Mouse (Mus musculus): ENCODE measurements around the gene Folr1.

Gene Folr1

DNA sequence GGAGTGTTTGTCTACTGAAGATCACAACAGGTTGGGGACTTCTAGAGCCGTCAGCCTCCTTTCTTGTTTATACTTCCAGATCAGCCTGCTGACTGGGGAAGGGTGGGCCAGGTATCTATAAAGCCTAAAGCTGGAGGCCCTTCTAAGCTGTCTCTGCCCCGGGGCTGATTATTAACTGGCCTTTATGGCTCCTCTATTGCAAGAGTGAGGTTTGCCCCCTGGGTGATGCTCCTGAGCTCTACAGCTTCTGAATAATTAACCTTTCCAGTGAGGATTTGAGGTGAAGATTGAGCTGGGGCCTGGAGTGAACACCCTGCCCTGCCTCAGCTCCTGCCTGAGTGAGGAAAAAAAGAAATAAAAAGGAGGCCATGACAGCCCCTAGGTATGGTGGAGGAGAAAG lies at the start of gene Folr1:
Gene Folr1 (minus strand): TSS at position 160 of the 400 bp plus-strand sequence.
- DNase-seq (ENCODE audit: low read depth), result no peak

DNA sequence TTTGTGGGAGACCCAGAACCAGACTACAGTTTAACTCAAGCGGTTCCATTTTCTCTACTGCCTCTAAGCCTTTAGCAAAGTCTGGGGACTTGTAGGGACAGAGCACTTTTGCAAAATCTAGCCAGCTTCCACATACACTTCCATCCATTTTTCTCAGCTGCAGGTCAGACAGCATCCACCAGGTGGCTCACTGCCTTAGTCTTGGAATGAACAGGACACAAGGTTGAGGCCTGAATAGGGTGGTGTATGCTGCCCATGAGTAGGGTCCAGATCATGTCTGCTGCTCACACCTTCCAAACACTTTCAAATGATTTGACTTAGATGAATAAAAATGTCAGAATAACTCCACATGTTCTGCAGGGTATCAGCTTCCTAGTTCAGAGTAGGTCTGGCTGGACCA lies 47.5 kb upstream of the Folr1 start:
- DNase-seq (ENCODE audit: low read depth), result peak; percentile 74

DNA sequence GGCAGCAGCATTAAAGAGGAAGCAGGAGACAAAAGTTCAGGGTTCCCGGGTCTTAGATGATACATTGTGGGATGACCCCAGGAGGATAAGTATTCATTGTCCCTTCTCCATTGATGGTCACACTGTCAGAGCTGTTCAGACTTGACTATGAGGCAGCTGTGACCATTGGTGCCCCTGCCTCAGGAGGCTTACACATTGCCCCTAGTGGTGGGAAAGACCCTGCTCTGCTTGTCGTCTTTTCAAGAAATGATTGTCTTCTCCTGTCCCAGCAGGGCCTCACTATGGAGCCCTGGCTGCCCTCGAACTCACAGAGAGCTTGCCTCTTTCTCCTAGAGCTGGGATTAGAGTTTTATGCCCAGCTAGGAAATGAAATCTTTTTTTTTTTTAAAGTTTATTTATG lies 41.4 kb upstream of the Folr1 start:
- peak; percentile 26 for DNase-seq (ENCODE audit: low read depth)

DNA sequence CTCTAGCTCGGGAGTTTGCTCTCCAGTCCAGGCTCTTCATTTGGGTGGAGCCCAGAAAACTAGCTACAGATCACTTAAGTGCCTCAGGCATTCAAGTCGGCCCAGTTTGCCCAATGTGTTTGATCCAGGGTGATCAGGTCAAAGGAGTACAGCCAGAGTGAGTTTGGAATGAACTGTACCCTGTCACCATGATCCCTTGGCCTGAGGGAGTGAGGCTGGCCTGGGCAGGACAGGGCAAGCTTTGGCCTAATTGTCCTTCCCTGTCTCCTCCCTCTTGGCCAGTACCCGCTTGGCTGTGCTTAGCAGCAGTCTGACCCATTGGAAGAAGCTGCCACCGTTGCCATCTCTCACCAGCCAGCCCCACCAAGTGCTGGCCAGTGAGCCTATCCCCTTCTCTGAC lies 39.5 kb upstream of the Folr1 start:
- DNase-seq (ENCODE audit: low read depth), result no peak

DNA sequence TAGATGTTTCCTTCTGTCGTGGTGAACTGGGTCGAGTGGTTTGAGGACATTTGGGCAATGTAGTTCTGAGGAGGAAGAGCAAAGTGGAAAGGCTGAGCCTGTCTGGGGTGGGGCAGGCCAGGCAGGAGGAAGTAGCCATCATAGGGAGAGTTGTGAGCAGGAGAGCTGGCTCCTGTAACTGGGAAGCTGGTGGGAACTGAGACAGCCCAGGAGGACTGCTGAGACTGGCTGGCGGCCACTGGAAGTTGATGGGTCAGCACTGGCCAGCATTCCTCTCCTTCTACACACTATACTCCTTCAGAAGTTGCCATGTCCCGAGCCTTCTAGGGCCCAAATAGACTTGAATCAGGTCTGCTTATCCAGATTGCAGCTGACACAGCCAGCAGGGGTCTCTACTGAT lies 37.8 kb upstream of the Folr1 start:
- peak; percentile 16 for DNase-seq (ENCODE audit: low read depth)

DNA sequence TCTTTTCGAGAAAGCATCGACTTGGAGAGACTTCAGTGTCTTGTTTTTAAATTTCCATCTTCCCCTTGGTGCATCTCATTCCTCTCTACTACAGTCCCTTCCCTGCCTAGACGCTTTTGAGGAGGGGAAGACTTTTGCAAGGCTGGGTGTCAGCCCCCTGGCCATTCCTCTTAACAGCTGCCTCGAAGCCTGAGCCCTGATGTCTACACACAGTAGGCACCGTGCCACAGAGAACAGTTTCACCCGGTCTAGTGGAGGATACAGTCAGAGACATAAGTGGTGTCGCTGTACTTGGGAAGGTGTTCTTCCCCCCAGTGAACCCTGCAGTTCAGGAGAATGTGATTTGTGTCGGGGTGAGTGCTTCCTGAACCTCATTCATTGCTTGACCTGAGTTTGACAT lies 36.1 kb upstream of the Folr1 start:
- peak; percentile 12 for DNase-seq (ENCODE audit: low read depth)

DNA sequence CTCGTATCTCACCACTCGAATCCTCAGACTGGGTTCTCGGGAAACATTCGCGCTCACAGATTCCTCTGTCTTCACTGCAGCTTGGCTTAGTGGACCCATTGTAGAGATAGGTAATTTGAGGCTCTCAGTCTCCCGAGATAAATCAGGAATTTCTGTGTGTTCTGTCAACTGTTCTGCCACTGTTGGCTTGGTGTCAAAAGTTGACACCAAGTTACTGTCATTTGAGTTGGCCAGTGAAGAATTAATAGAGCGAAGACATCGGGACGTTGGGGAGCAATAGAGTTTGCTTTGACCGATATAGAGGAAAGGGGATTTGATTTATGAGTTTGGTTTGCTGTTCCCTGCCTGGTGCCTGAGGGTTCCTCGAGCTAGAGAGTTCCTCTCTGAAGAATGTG lies 35.7 kb upstream of the Folr1 start, which contains the start of gene Tomt:
Gene Tomt (minus strand): TSS at position 73 of the 395 bp plus-strand sequence.
- DNase-seq (ENCODE audit: low read depth), result no peak

DNA sequence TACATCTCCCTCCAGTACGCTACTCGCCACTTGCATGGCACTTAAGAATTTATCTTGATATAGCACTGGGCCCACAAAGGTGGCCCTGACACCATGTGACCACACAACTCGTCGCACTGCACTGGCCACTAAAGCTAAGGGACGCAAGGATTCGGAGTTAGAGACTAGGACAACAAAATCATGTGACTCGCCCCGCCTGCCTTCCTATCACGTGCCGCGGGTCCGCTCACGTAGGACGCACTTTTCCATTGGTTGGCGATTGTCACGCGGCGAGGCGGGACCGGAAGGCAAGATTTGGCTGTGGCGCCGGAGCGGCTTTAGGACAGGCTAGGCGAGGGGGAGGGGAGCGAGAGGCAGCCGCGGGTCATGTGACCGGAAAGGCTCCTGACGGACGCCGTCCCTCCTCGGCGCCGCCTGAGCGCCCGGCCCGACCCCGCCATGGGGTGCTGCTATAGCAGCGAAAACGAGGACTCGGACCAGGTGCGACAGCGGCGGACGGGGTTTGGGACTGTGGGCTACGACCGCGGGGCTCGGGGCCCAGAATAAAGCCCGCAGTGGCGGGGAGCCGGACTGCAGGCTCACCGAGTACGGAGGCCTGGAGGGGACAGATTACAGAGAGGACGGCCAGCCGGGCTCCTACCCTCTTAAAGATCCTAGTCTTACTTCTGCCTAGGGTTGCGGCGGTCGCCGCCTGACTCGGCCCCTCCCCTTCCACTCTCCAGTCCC lies 35.1 kb upstream of the Folr1 start, which contains the start of gene Lamtor1:
Gene Lamtor1 (plus strand): TSS at position 344 of the 726 bp plus-strand sequence.
- peak; percentile 99 for DNase-seq (ENCODE audit: low read depth)

DNA sequence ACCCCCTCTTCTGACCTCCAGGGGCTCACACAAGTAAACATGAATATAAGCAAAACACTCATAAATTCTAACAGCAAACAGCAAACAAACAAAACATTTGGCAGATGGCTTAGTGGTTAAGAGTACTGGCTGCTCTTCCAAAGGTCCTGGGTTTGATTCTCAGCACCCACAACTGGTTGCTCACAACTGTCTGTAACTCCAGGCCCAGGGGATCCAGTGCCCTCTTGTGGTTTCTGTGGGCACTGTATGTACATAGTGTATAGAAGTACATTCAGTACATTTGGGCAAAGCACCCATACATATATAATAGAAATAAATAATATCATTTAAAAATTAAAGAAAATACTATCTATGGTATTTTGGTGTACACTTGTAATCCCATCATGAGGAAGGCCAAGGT lies 32.3 kb upstream of the Folr1 start:
- peak; percentile 30 for DNase-seq (ENCODE audit: low read depth)

DNA sequence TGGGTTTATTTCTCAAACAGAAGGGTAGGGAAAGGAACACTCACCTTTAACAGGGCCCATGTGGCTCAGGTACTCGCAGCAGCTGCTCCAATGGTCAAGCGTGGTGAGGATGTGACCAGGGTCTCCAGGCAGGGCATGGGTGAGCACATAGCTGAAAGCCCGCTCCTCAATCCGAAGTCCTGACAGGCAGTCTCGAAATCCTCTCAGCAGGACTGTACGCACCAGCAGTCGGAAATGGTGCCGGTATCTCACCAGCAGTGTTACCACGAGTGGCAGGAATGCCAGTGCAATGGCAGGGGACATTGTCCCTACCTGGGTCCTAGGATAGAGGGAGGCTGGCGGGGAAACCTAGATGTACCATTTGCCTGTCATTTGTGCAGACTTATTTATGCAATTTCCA lies 31.4 kb upstream of the Folr1 start:
- no peak for DNase-seq (ENCODE audit: low read depth)

DNA sequence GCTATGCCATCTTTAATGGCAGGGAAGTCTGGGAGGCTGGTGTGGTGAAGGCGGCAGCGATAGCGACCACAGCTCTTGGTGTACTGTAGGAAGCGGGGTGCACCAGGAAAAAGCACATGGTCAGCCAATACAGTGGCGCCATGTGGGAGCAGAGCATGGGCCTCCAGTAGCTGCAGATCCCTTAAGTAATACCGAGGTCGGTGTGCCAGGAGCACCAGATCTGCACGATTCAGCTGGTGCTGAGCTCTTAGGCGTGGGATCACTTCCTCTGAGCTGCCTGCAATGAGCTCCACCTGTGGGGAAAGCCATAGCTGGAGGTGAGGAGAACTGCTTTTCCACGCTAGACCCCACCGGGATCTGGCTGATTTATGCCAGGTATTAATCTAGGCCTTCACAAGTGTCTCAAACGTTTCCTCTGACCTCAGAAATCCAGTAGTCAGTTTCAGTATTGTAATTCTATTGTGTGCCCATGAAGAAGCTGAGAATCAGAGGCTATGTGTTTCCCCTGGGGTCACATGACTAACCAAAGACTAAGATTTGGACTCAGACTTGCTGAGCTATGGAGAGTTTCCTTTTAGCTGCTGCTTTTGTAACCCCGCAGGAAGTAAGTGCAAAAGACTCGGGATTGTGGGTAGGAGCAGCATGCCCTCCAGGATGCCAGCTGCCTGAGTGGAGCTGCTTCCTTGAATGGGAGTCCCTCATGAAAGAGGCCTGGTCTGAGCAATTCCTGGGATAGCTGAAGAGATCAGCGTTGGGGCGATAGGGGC lies 29.9 kb upstream of the Folr1 start:
- no peak for DNase-seq (ENCODE audit: low read depth)

DNA sequence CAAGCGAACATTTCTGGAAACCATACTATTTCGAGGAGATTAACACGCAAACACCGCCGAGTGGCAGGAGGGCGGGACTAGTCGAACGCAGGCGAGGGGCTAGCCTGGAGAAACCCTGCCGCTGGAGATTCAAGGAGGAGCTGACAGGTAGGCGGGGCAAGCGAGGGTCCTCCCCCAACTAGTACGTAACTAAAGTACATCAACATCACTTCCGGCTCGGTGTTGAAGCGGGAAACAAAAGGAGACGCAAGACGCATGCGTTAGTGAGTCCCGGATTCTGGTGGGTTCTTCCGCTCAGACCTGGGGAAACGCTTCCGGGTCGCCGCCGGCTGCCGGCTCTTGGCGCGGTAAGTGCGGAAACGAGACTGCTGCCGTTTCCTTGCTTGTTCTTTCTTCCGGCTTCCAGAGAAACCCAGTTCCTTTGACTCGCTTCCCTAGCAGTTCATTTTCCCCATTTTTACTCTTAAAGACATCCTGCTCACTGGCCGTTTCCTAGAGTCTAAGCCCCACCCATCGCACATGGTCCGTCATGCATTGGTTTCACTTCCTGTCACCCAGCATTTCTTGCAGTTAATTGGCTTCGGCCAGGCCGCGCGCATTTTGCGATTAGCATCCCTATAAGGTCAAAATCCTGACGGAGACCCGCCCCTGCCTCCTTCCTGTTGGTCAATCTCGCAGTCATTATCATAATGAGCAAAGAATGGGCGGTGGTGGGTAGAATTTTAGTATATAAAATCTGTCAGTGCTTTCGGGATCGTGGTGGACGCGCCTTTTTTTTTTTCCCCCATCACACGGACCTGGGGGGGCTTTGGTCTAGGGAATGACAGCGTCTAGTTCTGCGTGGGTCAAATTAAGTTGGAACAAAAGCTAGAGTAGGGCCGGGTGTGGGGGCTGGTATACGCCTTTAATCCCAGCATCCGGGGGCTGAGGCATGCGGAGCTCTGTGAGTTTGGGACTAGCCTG lies 25.8 kb upstream of the Folr1 start:
- DNase-seq (ENCODE audit: low read depth), result peak; percentile 100

DNA sequence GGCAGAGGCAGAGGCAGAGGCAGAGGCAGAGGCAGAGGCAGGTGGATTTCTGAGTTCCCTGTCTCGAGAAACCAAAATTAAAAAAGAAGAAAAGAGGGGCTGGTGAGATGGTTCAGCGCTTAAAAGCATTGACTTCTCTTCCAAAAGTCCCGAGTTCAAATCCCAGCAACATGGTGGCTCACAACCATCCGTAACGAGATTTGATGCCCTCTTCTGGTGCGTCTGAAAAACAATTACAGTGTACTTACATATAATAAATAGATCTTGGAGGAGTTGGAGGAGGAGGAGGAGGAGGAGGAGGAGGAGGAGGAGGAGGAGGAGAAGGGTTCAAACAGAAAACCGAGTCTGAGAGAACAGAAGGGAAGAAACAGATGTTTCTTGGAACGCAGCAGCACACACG lies 25.1 kb upstream of the Folr1 start:
- no peak for DNase-seq (ENCODE audit: low read depth)

DNA sequence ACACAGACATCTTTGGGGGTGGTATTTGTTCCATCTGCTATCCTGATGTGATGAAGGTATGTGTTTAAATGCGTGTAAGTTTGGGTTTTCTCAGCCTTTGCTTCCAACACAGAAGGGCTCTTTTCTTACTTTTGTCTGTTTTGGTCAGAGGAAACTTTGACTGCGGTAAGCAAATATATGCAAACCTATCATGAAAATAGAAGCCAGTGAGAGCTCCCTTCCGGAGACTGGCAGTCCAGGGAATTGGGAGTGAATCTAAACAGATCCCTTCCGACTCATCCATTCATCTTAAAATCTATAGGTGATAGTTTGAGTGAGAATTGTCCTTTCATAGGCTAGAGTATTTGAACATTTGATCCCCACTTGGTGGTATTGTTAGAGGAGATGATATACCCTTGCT lies 17.9 kb upstream of the Folr1 start:
- no peak for DNase-seq (ENCODE audit: low read depth)

DNA sequence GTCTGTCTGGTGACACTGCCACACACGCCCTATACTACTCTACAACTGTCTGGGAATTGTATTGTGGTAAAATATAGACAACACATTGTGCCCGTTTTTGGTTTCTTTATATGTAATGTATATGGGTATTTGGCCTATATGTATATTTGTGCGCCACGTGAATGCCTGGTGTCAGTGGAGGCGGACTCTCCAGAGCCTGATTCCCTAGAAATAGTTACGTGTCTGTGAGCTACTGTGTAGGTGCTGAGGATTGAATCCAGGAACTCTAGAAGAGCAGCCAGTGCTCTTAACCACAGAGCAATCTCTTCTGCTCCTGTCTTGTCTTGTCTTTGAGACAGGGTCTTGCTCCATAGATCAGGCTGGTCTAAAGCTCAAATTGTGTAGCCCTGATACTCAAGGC lies 15.7 kb upstream of the Folr1 start:
- no peak for DNase-seq (ENCODE audit: low read depth)

DNA sequence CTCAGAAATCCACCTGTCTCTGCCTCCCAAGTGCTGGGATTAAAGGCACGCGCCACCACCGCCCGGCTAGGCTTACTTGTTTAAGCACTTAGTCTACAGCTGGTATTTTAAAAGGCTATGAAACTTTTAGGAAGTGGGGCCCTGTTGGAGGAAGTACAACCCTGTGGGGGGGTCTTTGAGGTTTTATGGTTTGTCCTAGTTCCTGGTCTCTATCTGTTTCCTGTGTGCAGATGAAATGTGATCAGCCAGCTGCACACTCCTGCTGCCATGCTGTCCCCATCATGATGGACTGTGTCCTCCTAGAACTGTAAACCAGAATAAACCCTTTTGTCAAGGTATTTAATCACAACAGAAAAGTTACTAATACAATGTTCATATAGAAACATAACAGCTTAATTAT lies 13.6 kb upstream of the Folr1 start:
- DNase-seq (ENCODE audit: low read depth), result peak; percentile 38

DNA sequence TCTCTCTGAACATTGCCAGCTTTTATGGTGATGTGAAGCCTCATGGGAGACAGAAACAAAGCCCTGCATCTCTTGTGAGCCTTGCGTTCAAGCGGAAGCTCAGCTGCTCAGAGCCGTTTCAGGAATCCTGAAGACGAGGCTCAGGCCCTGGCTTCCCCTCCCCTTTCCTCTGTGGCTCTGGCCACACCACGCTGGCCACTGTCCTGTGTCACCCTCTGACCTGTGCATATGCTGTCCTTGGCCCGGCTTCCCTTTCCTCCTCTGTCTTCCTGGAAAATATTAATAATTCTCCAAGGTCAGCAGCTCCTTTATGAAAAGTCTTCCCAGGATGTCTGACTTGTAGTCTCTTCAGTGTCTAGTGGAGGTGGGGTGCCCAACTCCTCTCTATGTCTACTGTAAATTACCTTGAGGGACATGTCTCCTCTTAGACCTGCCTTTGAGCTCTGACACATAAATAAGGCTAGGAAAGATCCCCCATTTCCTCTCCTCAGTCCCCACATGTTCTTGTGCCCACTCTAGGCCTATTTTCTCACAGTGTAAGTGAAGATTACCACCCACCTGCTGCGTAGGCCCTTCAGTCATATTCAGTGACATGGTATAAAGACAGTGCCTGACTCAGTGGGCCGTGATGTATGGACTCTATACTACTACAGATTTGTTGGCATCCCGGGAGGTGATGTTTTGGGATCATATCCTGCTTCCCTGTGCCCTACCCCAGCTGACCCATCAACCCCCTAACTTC lies 12.0 kb upstream of the Folr1 start:
- peak; percentile 29 for DNase-seq (ENCODE audit: low read depth)

DNA sequence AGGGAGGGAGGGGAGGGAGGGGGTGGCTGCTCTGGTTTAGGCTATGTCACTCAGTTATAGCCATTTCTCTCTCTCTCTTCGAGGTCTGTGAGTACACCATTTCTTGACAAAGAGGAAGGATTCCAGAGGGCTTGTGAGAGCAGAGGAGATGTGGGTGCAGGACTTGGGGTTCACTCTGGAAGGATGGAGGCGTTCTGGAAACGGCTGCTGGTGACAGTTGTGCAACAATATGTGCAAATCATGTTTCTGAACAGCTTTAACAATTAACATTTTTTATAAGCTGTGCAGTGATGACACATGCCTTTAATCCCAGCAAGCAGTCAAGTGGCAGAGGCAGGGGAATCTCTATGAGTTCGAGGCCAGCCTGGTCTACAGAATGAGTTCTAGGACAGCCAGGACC lies 10.3 kb upstream of the Folr1 start:
- no peak for DNase-seq (ENCODE audit: low read depth)

DNA sequence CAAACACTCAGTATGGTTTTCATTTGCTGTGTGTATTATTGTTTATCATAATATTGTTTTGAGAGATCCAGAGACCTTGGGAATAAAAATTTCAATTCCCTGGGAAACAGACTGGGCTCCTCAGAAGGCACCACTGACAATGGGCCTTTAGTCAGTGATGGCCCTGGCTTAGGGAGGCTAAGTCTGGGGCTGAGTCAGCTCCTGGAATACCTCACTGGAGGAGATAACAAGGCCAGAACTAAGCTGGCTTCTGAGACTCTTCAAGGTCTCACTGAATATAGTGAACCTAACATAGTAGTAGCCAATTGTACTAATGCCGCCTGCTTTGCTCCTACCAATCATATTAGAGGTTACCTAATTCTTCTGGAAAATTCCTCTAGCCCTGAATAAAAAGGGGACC lies 5.4 kb upstream of the Folr1 start:
- DNase-seq (ENCODE audit: low read depth), result no peak

DNA sequence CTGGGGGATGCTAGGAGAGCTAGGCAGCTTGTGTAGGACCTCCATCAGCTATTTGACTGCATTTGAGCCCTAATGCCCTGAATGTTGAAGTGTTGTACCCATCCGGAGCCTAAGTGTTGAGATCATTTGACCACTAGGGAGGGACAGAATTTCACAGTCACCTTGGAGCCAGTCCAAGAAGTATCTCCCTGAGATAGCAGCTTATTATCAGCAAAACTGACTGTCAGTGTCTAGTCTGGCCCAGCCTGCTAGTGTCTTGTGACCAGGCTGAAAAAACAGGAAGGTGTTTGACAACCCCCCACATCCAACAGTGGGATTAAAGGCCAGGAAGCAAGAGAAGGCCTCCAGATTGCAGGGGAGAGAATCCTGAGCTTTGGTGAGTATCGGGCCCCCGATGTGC lies 708 bp upstream of the Folr1 start:
- peak; percentile 60 for DNase-seq (ENCODE audit: low read depth)

DNA sequence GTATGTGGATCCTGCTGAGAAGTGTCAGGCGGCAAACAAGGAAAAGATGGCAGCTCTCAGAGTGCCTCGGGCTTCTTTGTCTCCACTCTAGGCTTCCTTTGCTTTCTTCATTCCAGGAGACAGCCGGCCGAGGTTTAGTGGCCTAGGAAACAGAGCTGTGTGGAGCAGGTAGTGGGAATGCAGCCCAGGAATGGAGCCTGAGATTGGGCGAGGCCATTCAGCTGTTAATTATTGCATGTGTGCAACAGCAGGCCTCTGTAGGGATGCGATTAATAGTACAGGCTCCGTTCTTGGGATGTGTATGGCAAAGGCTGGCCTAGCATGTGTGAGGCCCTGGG lies 1.5 kb downstream of the Folr1 start:
- no peak for DNase-seq (ENCODE audit: low read depth)
